Mouse (Mus musculus): ENCODE measurements around the gene Tmem156. TPM values are rescaled to one million over a fixed set of nuclear protein-coding genes. Genes with fewer than 3 reads are reported as not detected.
A peak's percentile ranks its signal among the peaks of the same experiment; 100 is the strongest.

The Tmem156 gene
- 1.7 and 2.3 TPM in 2 replicates for polyA plus RNA-seq (2015; fragmentation: Nextera tagmentation; extraction: Ambion mirVana)

DNA sequence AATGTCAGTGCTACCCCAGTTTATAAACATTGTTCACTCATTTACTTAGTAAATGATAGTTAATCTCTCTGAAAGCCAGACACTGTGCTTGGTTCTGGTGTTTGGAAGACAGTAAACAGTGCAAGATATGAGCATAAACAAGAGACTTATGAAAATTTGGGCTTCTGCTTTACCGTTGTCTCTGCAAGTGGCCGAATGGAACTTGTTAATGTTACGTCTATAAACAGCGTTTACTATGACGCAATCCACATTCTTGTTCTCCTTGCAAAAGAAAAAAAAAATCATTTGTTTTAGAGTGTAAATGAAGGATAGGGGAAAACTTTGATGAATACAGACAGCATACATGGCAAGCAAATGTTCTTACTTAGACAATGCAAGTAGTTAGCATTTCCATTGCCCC is at the start of gene Tmem156:
Gene Tmem156 (minus strand): TSS at position 212 of the 400 bp plus-strand sequence.
- WGBS = 35% methylated on average over 5 of the region's 5 CpGs
- Histone ChIP-seq H3K36me3 (no peaks in the 10 kb centered on the region), H3K27ac (peak within 1 kb of the TSS; percentile 37; the same call in 1 of the 2 replicates), H3K4me3 (replicated peaks) (no peak within 1 kb of the TSS), H3K9me3 (no peaks in the 10 kb centered on the region), H3K4me2 (no peak within 1 kb of the TSS), H3K9ac (no peak within 1 kb of the TSS), H3K27me3 (replicated peaks) (no peaks in the 10 kb centered on the region), H3K4me1 (0 out of 2 replicates have a peak, but pooled peaks cover 3% of the 10 kb centered on the region)
- no peak for ATAC-seq (ENCODE audit: insufficient read depth, low FRiP score, low read depth)

- ATAC-seq (ENCODE audit: insufficient read depth, low FRiP score, low read depth) = no peak
- no peak overlapping the region for H3K4me3 ChIP-seq (replicated peaks)
- H3K4me2 ChIP-seq = no peak overlapping the region
- H3K9me3 ChIP-seq = no peaks in the 10 kb centered on the region
- no peak overlapping the region for H3K9ac ChIP-seq
- H3K4me1 ChIP-seq = no peaks in the 10 kb centered on the region
- H3K27ac ChIP-seq = no peak overlapping the region
- no peaks in the 10 kb centered on the region for H3K27me3 ChIP-seq (replicated peaks)
- H3K36me3 ChIP-seq = no peaks in the 10 kb centered on the region
- 84% methylated on average over 8 of the region's 8 CpGs for WGBS
Measured at GRCm38 (mm10) chr5:65141242-65141641, 49.3 kb upstream of the Tmem156 start.

- no peak overlapping the region for H3K9ac ChIP-seq
- H3K36me3 ChIP-seq = no peaks in the 10 kb centered on the region
- H3K4me1 ChIP-seq = no peaks in the 10 kb centered on the region
- H3K27me3 ChIP-seq (replicated peaks) = no peaks in the 10 kb centered on the region
- no peaks in the 10 kb centered on the region for H3K9me3 ChIP-seq
- no peak overlapping the region for H3K4me2 ChIP-seq
- 79% methylated on average over 6 of the region's 6 CpGs for WGBS
- H3K27ac ChIP-seq = no peak overlapping the region
- no peak for ATAC-seq (ENCODE audit: insufficient read depth, low FRiP score, low read depth)
- H3K4me3 ChIP-seq (replicated peaks) = no peak overlapping the region
Measured at GRCm38 (mm10) chr5:65137073-65137472, 45.1 kb upstream of the Tmem156 start.

- no peak for ATAC-seq (ENCODE audit: insufficient read depth, low FRiP score, low read depth)
- Histone ChIP-seq H3K36me3 (no peaks in the 10 kb centered on the region), H3K9me3 (no peaks in the 10 kb centered on the region), H3K27ac (no peak overlapping the region), H3K27me3 (replicated peaks) (no peaks in the 10 kb centered on the region), H3K9ac (no peak overlapping the region), H3K4me1 (no peaks in the 10 kb centered on the region), H3K4me3 (replicated peaks) (no peak overlapping the region), H3K4me2 (no peak overlapping the region)
- WGBS = 75% methylated on average over 7 of the region's 7 CpGs
Measured at GRCm38 (mm10) chr5:65136159-65136558, 44.2 kb upstream of the Tmem156 start.

GRCm38 (mm10) chr5:65131211-65131879 is 39.4 kb upstream of the Tmem156 start:
- 22% methylated on average over 20 of the region's 20 CpGs for WGBS
- Histone ChIP-seq H3K4me2 (peak overlapping the region; percentile 58), H3K27ac (no peak overlapping the region), H3K4me3 (replicated peaks) (peak overlapping the region; percentile 37), H3K36me3 (no peaks in the 10 kb centered on the region), H3K4me1 (no peaks in the 10 kb centered on the region), H3K9me3 (no peaks in the 10 kb centered on the region), H3K27me3 (replicated peaks) (no peaks in the 10 kb centered on the region), H3K9ac (no peak overlapping the region)
- ATAC-seq (ENCODE audit: insufficient read depth, low FRiP score, low read depth) = no peak

DNA sequence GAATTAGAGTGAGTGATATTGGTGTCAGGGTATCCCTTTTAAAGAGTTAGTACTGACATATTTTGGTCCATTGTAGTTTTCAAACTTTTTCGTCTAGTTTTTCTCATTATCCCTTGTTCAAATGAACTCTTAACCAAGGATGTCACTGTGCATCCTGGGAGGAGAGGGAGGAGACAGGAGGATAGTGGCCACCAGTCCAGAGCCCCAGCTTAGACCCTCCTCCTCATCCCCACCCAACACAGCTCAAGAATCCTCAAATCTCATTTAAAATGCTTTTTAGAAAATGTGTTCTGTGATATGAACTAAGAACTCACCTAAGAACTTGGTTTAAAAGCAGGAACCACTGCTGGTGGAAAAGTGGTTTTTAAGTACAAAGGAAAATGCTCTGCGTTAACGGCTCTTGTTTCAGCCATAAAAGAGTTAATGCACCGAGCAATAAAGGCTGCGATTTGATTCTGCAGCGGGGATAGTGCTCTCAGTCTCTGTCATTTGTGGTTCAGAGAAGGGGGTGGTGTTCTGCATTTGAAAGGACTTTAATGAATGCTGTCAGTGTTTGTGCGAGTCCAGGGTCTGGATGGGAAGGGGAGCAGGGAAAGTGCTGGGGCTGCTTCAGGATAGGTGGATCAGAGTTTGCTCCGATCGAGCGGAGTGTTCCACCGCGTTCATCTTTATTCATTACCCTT is 38.7 kb upstream of the Tmem156 start:
- no peaks in the 10 kb centered on the region for H3K36me3 ChIP-seq
- no peaks in the 10 kb centered on the region for H3K9me3 ChIP-seq
- WGBS = 9% methylated on average over 12 of the region's 12 CpGs
- H3K9ac ChIP-seq = no peak overlapping the region
- peak overlapping the region; percentile 37 for H3K4me3 ChIP-seq (replicated peaks)
- H3K27me3 ChIP-seq (replicated peaks) = no peaks in the 10 kb centered on the region
- H3K27ac ChIP-seq = no peak overlapping the region
- ATAC-seq (ENCODE audit: insufficient read depth, low FRiP score, low read depth) = no peak
- H3K4me2 ChIP-seq = peak overlapping the region; percentile 58
- H3K4me1 ChIP-seq = no peaks in the 10 kb centered on the region

DNA sequence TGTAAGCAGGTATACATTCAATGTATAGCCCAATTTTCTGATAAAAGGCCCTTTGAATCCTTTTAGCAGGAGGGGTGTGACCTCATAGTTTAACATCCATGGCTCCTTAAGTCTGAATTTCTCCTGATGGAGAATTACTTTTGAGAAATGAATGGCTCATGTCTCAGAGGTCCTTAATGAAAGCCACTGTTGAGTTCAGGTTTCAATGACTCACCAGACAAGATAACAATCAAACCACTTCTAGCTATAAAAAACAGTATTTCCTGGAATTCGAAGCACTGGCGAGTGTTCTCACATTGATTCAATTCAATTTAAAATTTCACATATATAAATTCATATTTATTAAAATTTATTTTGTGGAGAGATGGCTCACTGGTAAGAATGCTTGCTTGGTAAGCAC is 36.5 kb upstream of the Tmem156 start:
- no peaks in the 10 kb centered on the region for H3K4me1 ChIP-seq
- H3K36me3 ChIP-seq = no peaks in the 10 kb centered on the region
- ATAC-seq (ENCODE audit: insufficient read depth, low FRiP score, low read depth) = no peak
- no peaks in the 10 kb centered on the region for H3K27me3 ChIP-seq (replicated peaks)
- no peak overlapping the region for H3K4me3 ChIP-seq (replicated peaks)
- no peaks in the 10 kb centered on the region for H3K9me3 ChIP-seq
- no peak overlapping the region for H3K9ac ChIP-seq
- 75% methylated on average over 2 of the region's 2 CpGs for WGBS
- no peak overlapping the region for H3K4me2 ChIP-seq
- H3K27ac ChIP-seq = no peak overlapping the region

DNA sequence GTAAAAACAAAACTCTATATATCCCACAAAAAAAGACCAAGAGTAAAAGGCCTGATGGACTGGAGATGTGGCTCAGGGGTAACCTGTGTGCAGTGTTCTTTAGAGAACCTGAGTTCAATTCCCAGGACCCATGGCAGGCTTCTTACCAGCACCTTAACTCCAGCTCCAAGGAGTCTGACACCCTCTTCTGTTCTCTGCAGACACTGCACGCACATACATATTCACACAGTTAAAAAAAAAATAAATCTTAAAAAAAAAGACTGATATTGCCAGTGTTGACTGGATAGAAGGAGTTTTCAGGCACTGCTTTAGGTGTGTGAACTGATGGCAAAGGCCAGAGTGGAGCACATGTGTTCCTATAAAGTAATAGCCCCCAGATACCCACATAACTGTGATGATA is 34.2 kb upstream of the Tmem156 start:
- no peak overlapping the region for H3K9ac ChIP-seq
- H3K4me2 ChIP-seq = no peak overlapping the region
- no peak overlapping the region for H3K27ac ChIP-seq
- WGBS = 81% methylated on average over 1 of the region's 1 CpGs
- no peaks in the 10 kb centered on the region for H3K9me3 ChIP-seq
- H3K4me1 ChIP-seq = no peaks in the 10 kb centered on the region
- H3K36me3 ChIP-seq = no peaks in the 10 kb centered on the region
- no peaks in the 10 kb centered on the region for H3K27me3 ChIP-seq (replicated peaks)
- no peak for ATAC-seq (ENCODE audit: insufficient read depth, low FRiP score, low read depth)
- no peak overlapping the region for H3K4me3 ChIP-seq (replicated peaks)

DNA sequence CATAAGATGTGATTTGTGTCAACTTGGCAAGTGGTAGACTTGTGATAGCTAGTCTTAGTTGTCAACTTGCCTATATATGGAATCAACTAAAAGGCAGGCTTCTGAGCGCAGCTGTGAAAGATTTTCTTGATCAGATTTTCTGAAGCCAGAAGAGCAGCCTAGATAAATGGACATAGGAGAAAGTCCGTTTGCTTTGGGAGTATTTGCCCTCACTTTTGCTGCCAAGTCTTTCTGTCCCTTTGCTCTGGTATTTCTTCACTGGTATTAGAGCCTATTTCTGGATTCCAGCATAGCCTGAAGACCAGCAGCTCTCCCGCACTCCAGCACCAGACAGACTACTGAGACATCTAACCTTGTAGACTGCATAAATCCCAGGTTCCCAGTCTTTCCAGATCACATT is 30.7 kb upstream of the Tmem156 start:
- no peak overlapping the region for H3K9ac ChIP-seq
- H3K4me2 ChIP-seq = no peak overlapping the region
- no peaks in the 10 kb centered on the region for H3K4me1 ChIP-seq
- H3K4me3 ChIP-seq (replicated peaks) = no peak overlapping the region
- ATAC-seq (ENCODE audit: insufficient read depth, low FRiP score, low read depth) = no peak
- no peaks in the 10 kb centered on the region for H3K9me3 ChIP-seq
- no peak overlapping the region for H3K27ac ChIP-seq
- H3K27me3 ChIP-seq (replicated peaks) = no peaks in the 10 kb centered on the region
- 70% methylated on average over 3 of the region's 3 CpGs for WGBS
- H3K36me3 ChIP-seq = 0 out of 2 replicates have a peak, but pooled peaks cover 1% of the 10 kb centered on the region

DNA sequence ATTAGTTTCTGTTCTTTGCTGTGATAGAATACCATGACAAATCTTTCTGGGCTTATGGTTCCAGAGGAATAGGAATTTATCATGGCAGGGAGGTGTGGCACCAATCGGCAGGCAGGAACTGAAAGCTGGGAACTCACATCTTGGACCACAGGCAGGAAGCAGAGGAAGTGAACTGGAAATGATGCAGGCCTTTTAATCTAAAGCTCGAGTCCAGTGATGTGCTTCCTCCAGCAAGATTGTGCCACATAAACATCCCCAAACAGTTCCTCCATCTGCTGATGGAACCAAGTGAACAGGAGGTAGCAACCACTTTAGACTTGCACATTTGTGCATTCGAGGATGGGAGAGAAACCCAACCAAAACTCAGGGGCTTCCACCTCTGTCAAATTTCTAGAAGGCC is 28.0 kb upstream of the Tmem156 start:
- Histone ChIP-seq H3K9me3 (no peaks in the 10 kb centered on the region), H3K27ac (no peak overlapping the region), H3K27me3 (replicated peaks) (no peaks in the 10 kb centered on the region), H3K4me3 (replicated peaks) (no peak overlapping the region), H3K4me2 (no peak overlapping the region), H3K9ac (no peak overlapping the region), H3K36me3 (0 out of 2 replicates have a peak, but pooled peaks cover 7% of the 10 kb centered on the region), H3K4me1 (no peaks in the 10 kb centered on the region)
- WGBS = 62% methylated on average over 3 of the region's 3 CpGs
- no peak for ATAC-seq (ENCODE audit: insufficient read depth, low FRiP score, low read depth)

- Histone ChIP-seq H3K27me3 (replicated peaks) (no peaks in the 10 kb centered on the region), H3K4me1 (no peaks in the 10 kb centered on the region), H3K9ac (no peak overlapping the region), H3K4me3 (replicated peaks) (no peak overlapping the region), H3K27ac (no peak overlapping the region), H3K36me3 (0 out of 2 replicates have a peak, but pooled peaks cover 7% of the 10 kb centered on the region), H3K9me3 (no peaks in the 10 kb centered on the region), H3K4me2 (no peak overlapping the region)
- no peak for ATAC-seq (ENCODE audit: insufficient read depth, low FRiP score, low read depth)
- 81% methylated on average over 1 of the region's 1 CpGs for WGBS
Measured at GRCm38 (mm10) chr5:65119495-65119894, 27.6 kb upstream of the Tmem156 start.

GRCm38 (mm10) chr5:65116789-65117188 is 24.9 kb upstream of the Tmem156 start:
- no peak for ATAC-seq (ENCODE audit: insufficient read depth, low FRiP score, low read depth)
- no peak overlapping the region for H3K4me2 ChIP-seq
- WGBS = 93% methylated on average over 2 of the region's 2 CpGs

More at GRCm38 (mm10) chr5:65116789-65117188, 24.9 kb upstream of the Tmem156 start:
- no peaks in the 10 kb centered on the region for H3K4me1 ChIP-seq
- H3K36me3 ChIP-seq = 0 out of 2 replicates have a peak, but pooled peaks cover 7% of the 10 kb centered on the region
- no peak overlapping the region for H3K9ac ChIP-seq
- no peak overlapping the region for H3K27ac ChIP-seq
- H3K9me3 ChIP-seq = no peaks in the 10 kb centered on the region
- no peak overlapping the region for H3K4me3 ChIP-seq (replicated peaks)
- no peaks in the 10 kb centered on the region for H3K27me3 ChIP-seq (replicated peaks)
